Mouse (Mus musculus) neural tube, embryonic 14.5 days (tissue): Measurements from ENCODE around the gene Avpr1b. TPM values are rescaled to one million over a fixed set of nuclear protein-coding genes. Genes with fewer than 3 reads are reported as not detected.
"Not testable (repeated sequence)": the region's sequence is repeated elsewhere in the genome, so short reads cannot be mapped to it uniquely, and the experiment has no call there.

Source experiments
- ATAC-seq: fragments of 200-750 bp; cut with Nextera tagmentation; 2 replicates; pipeline ENCODE4 v1.8.0; 2017; ENCODE audit warnings: low read depth, mild to moderate bottlenecking, moderate TSS enrichment, moderate library complexity
- H3K27ac ChIP-seq: fragments of 300-500 bp; sonication (generic); 2 replicates; pipeline ENCODE4 v1.5.1; 2014; ENCODE audit warnings: low read depth, mild to moderate bottlenecking, control low read depth, low read length, moderate library complexity, mixed read lengths
- H3K27me3 ChIP-seq: fragments of 300-500 bp; sonication (generic); 2 replicates; pipeline ENCODE4 v1.6.1; 2014; ENCODE audit warnings: low read length; ENCODE audit not compliant: control insufficient read depth, insufficient read depth
- H3K36me3 ChIP-seq: fragments of 300-500 bp; sonication (generic); 2 replicates; pipeline ENCODE4 v1.6.1; 2014; ENCODE audit warnings: low read length, mixed read lengths; ENCODE audit not compliant: control insufficient read depth, insufficient read depth
- H3K4me1 ChIP-seq: fragments of 300-500 bp; sonication (generic); 2 replicates; pipeline ENCODE4 v1.6.1; 2014; ENCODE audit warnings: low read length; ENCODE audit not compliant: control insufficient read depth, insufficient read depth
- H3K4me2 ChIP-seq: fragments of 300-500 bp; sonication (generic); 2 replicates; pipeline ENCODE4 v1.6.1; 2014; ENCODE audit warnings: mild to moderate bottlenecking, low read depth, low read length, control low read depth
- H3K4me3 ChIP-seq: fragments of 300-500 bp; sonication (generic); 2 replicates; pipeline ENCODE4 v1.5.1; 2014; ENCODE audit warnings: low read depth, low read length, control low read depth, mixed read lengths
- H3K9ac ChIP-seq: fragments of 300-500 bp; sonication (generic); replicated peaks from 2 replicates; pipeline ENCODE4 v1.6.1; 2014; ENCODE audit warnings: low read depth, mild to moderate bottlenecking, control low read depth, low read length, mixed read lengths
- H3K9me3 ChIP-seq: fragments of 300-500 bp; sonication (generic); 2 replicates; pipeline ENCODE4 v1.6.1; 2016; ENCODE audit warnings: low read length; ENCODE audit not compliant: control insufficient read depth
- WGBS: fragments of 180-500 bp; shearing (Covaris S2); extraction: QIAGEN DNeasy Blood & Tissue Kit; methylation state at CpG from one replicate; pipeline ENCODE4 v1.1.7; 2014; 5-methylcytosine and 5-hydroxymethylcytosine counted together
- polyA plus RNA-seq: library from polyadenylated mRNA; unstranded; fragments of >200 nt; fragmentation: Nextera tagmentation; extraction: Ambion mirVana; gene quantifications from 2 replicates; pipeline ENCODE4 v1.2.1, GENCODE M21; 2014

Avpr1b gene
- polyA plus RNA-seq, 1 experiment from 2014 or later: not detected

DNA sequence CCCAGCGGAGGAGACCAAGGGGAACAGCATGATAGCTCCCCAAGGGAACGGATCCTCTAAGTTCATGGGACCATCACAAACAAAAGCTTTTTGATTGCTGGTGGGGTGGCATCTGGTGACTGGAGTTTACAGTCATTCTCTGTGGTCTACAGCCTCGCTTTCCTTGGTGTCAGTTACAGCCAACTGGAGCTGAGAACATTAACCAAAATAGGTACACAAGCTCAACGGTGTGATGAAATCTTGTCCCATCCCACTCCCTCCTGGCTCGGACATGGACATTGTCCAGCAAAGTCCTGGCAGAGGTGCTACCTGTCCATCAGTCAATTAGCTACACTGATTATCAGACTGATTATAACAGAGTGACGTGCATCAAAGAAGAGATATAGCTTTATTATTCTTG lies 15.6 kb downstream of the Avpr1b start:
- H3K36me3 ChIP-seq: no peaks in the 10 kb centered on the region
- H3K4me1 ChIP-seq: no peaks in the 10 kb centered on the region
- H3K4me3 ChIP-seq: no peak overlapping the region
- H3K27me3 ChIP-seq: no peaks in the 10 kb centered on the region
- no peak for ATAC-seq
- no peak overlapping the region for H3K27ac ChIP-seq
- H3K9ac ChIP-seq: no peak overlapping the region
- no peak overlapping the region for H3K4me2 ChIP-seq
- H3K9me3 ChIP-seq: no peaks in the 10 kb centered on the region
- 86% methylated on average over 6 of the region's 6 CpGs for WGBS

DNA sequence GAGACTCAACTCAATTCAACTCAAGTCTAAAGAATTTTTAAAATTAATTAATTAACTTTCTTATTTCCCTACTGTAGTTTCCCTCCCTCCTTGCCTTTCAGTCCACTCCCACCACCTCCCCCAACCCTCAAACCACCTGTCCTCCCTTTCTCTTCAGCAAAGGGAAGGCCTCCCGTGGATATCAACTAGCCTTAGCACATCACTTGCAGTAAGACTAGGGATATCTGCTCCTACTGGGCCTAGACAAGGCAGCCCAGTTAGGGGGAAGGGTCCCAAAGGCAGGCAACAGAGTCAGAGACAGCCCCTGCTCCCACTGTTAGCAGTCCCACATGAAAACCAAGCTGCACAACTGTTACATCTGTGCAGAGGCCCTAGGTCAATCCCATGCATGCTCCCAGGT lies 17.1 kb downstream of the Avpr1b start:
- no peak overlapping the region for H3K27ac ChIP-seq
- H3K36me3 ChIP-seq: no peaks in the 10 kb centered on the region
- no peaks in the 10 kb centered on the region for H3K9me3 ChIP-seq
- H3K4me2 ChIP-seq: no peak overlapping the region
- no peaks in the 10 kb centered on the region for H3K4me1 ChIP-seq
- no peak for ATAC-seq
- WGBS: 75% methylated on average over 1 of the region's 1 CpGs
- H3K27me3 ChIP-seq: no peaks in the 10 kb centered on the region
- no peak overlapping the region for H3K4me3 ChIP-seq
- H3K9ac ChIP-seq: no peak overlapping the region

DNA sequence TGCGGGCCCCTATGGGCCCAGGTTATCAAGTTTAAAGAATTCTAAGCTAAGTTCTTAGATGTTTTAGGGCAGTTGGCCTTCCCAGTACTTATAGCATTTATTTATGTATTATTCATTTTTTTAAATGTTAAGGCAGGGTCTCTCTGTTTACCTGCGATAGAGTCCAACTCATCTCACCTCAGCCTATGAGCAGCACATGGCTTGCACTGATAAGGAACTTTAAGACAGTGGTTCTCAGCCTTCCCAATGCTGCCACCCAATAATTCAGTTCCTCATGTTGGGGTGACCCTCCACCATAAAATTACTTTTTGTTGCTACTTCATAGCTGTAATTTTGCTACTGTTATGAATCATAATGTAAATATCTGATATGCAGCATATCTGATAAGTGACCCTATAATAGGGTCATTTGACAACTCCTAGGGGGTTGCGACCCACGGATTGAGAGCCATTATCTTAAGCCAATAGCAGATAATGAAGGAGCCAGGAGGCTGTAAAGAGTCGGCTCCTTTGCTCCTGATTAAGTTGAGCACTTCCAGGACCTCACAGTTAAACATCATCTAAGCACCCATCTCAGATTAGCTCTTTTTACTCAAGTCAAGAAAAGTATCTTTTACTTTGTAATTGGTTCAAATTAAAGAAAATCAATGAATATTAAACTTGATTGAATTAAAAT lies 17.6 kb downstream of the Avpr1b start:
- Histone ChIP-seq H3K4me1 (no peaks in the 10 kb centered on the region), H3K4me3 (no peak overlapping the region), H3K4me2 (no peak overlapping the region), H3K27me3 (no peaks in the 10 kb centered on the region), H3K9me3 (no peaks in the 10 kb centered on the region), H3K36me3 (no peaks in the 10 kb centered on the region), H3K27ac (no peak overlapping the region), H3K9ac (no peak overlapping the region)
- WGBS: 79% methylated on average over 5 of the region's 5 CpGs
- no peak for ATAC-seq

DNA sequence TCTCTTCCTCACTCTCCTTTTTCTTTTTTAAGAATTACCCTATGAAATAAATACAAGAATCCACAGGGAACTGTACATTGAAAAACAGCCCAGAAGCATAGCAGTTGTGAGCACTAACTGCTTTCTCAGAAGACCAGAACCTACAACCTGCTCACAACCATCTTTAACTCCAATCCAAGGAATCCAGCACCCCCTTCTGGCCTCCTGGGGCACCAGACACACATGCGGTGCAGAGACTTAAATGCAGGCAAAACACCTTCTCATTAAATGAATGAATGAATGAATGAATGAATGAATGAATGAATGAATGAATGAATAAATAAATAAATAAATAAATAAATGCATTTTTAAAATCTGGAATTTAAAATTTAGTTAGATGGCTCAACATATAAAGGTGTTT lies 19.5 kb downstream of the Avpr1b start:
- H3K36me3 ChIP-seq: no peaks in the 10 kb centered on the region
- no peaks in the 10 kb centered on the region for H3K27me3 ChIP-seq
- 83% methylated on average over 1 of the region's 1 CpGs for WGBS
- no peaks in the 10 kb centered on the region for H3K4me1 ChIP-seq
- no peak for ATAC-seq
- no peak overlapping the region for H3K4me2 ChIP-seq
- no peak overlapping the region for H3K27ac ChIP-seq
- no peak overlapping the region for H3K4me3 ChIP-seq
- no peaks in the 10 kb centered on the region for H3K9me3 ChIP-seq
- no peak overlapping the region for H3K9ac ChIP-seq

DNA sequence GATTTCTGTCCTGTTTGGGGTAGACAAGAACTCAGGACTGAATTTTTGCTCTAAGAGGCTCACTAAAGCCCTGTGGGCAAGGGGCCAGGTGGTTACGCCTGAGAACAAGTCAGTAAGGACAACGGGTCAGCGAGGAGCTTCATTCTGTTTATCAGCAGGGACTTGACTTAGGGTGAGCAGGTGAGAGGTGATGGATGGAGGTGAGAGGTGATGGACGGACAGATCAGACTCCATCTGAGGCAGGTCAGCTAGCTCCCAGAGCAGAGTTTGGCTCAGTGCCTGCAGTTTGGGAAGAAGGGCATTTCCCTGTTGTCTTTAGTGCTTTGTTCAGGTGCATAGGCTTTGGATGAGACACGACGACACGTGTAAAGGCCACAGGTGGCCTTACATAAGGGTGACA lies 20.3 kb downstream of the Avpr1b start:
- Histone ChIP-seq H3K4me2 (no peak overlapping the region), H3K9me3 (no peaks in the 10 kb centered on the region), H3K36me3 (no peaks in the 10 kb centered on the region), H3K4me1 (no peaks in the 10 kb centered on the region), H3K4me3 (no peak overlapping the region), H3K27me3 (no peaks in the 10 kb centered on the region), H3K27ac (no peak overlapping the region), H3K9ac (no peak overlapping the region)
- ATAC-seq: no peak
- 94% methylated on average over 7 of the region's 7 CpGs for WGBS

DNA sequence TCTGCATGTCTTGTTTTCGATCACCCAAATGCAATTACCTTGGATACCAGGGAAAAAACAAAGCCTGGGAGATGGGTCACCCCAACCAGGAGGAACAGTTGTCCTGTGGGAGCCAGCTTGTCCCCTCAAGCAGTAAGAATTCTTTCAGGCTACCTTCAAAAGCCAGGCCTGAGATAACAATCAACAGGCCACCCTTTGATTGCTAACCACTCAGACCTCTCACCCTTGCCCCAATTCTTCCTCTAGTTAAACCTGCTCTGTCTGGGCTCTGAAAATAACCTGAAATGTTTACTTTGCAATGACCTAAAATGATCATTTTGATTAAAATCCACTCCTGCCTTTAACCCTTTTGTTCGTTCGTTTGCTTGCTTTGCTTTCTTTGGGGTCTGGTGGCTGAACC lies 24.6 kb downstream of the Avpr1b start:
- Histone ChIP-seq H3K4me1 (no peaks in the 10 kb centered on the region), H3K9me3 (no peaks in the 10 kb centered on the region), H3K4me2 (no peak overlapping the region), H3K27me3 (no peaks in the 10 kb centered on the region), H3K27ac (no peak overlapping the region), H3K4me3 (no peak overlapping the region), H3K9ac (no peak overlapping the region), H3K36me3 (no peaks in the 10 kb centered on the region)
- no peak for ATAC-seq
- 93% methylated on average over 3 of the region's 3 CpGs for WGBS

DNA sequence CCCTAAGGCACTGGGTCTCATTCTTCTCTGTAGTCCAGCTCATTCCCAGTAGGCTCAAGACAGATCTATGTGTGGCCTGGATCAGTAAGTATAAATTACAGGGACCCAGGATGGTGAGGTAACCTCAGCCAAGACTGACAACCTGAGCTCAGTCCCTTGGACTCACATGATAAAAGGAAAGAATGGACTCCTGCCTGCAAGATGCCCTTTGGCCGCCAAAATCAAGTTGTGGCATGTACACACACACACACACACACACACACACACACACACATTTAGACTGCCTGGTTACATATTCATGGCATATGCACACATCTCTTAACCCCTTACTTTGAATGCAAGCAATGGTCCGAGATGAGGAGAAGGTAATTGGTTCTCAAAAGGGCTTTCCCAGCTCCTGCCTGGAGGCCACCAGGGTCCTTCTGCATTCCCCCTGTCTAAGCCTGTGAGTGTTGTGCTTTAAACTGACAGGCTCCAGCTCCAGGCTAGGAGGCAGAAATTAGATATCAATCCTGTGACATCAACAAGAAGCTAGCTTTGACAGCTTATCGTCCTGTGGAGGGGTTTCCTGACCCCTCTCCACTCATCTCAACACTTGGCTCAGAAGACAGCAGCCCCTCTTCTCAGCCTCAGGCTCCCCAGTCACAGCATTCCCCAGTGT lies 25.3 kb downstream of the Avpr1b start:
- no peak for ATAC-seq
- Histone ChIP-seq H3K4me3 (no peak overlapping the region), H3K27ac (no peak overlapping the region), H3K4me2 (no peak overlapping the region), H3K27me3 (no peaks in the 10 kb centered on the region), H3K4me1 (no peaks in the 10 kb centered on the region), H3K36me3 (no peaks in the 10 kb centered on the region), H3K9ac (no peak overlapping the region), H3K9me3 (no peaks in the 10 kb centered on the region)
- 79% methylated on average over 3 of the region's 3 CpGs for whole genome bisulfite sequencing

DNA sequence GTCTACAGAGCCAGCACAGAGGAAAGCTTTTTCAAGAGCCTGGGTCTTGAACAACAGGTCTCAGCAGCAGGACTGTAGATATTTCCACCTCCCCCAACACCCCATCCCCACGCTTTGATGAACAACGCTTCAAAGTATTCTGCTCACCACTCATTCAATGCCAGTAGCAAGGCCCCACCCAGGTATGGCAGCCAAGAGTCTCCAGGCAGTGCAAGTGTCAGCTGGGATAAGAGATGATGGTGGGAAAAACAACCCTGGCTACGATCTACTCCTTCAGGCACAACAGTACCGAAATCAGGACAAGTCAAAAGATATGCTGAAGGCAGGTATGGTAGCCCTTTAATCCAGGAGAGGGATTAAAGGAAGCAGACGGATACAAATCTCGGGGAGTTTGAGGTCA lies 27.2 kb downstream of the Avpr1b start:
- no peak for ATAC-seq
- H3K9ac ChIP-seq: no peak overlapping the region
- no peak overlapping the region for H3K4me3 ChIP-seq
- no peak overlapping the region for H3K27ac ChIP-seq
- H3K27me3 ChIP-seq: no peaks in the 10 kb centered on the region
- H3K4me1 ChIP-seq: no peaks in the 10 kb centered on the region
- no peaks in the 10 kb centered on the region for H3K9me3 ChIP-seq
- H3K36me3 ChIP-seq: no peaks in the 10 kb centered on the region
- H3K4me2 ChIP-seq: no peak overlapping the region
- WGBS: 88% methylated on average over 6 of the region's 6 CpGs

DNA sequence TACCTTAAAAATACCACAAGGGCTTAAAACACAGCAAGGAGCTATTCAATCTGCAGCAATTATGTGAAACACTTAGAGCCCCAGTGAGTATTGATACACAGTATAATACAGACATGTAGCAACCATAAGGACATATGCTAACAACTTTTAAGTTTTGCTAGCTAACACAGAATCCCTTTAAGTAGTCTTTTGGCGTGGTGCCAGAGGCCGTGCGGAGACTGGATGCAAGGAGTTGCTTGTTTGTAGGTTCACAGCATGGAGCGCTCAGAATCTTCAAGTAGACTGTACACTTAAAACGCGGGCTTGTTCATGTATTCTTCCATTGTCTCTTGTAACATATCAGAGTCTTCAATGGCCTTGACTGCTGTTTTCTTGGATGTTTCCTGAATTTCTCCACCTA lies 33.2 kb downstream of the Avpr1b start:
- not testable (repeated sequence) for H3K4me1 ChIP-seq, ATAC-seq, H3K9me3 ChIP-seq, H3K27ac ChIP-seq, H3K27me3 ChIP-seq, H3K9ac ChIP-seq, H3K4me3 ChIP-seq, H3K36me3 ChIP-seq, H3K4me2 ChIP-seq
- WGBS: 58% methylated on average over 6 of the region's 6 CpGs
